Comparison of ENCODE assay signal across 13 mouse cellular contexts in genomic region chr4:23787417-23788204, GRCm38 (mm10).
DNase-seq lines count a peak whose midpoint lies in the region; ATAC-seq lines count a peak whose summit lies in the region.
"Had no signal": no experiment of that assay in that cellular context is flagged by ENCODE, and none has a peak within 500 bp of the region (broad histone marks: within the 10 kb centered on the region; RNA-seq: fewer than 3 reads in every experiment).

No protein-coding gene starts in this region.

- WGBS in embryonic facial prominence, embryonic 14.5 days, result 60% methylated on average over 4 of the region's 4 CpGs
- WGBS in hindbrain, embryonic 13.5 days, result 9% methylated on average over 4 of the region's 4 CpGs
- 11% methylated on average over 4 of the region's 4 CpGs for WGBS in midbrain, embryonic 16.5 days

- no peaks in the 10 kb centered on the region for H3K36me3 ChIP-seq in embryonic facial prominence, embryonic 14.5 days (ENCODE audit: control insufficient read depth, insufficient read depth, low read length)
- H3K36me3 ChIP-seq in hindbrain, embryonic 13.5 days, result no peaks in the 10 kb centered on the region
- no peaks in the 10 kb centered on the region for H3K36me3 ChIP-seq in midbrain, embryonic 16.5 days (ENCODE audit: control insufficient read depth, insufficient read depth, low read length)

- H3K9ac ChIP-seq in embryonic facial prominence, embryonic 14.5 days (ENCODE audit: low read depth, low read length), result no peak overlapping the region
- no peak overlapping the region for H3K9ac ChIP-seq in hindbrain, embryonic 13.5 days
- H3K9ac ChIP-seq in midbrain, embryonic 16.5 days (ENCODE audit: low read depth, low read length), result no peak overlapping the region
- H3K9ac ChIP-seq: lung, embryonic 14.5 days had no signal

- H3K27ac ChIP-seq in embryonic facial prominence, embryonic 14.5 days (replicated peaks; ENCODE audit: low read depth, low read length), result no peak overlapping the region
- H3K27ac ChIP-seq in hindbrain, embryonic 13.5 days, result 0 out of 2 replicates have a peak overlapping the region, but pooled peaks have one; percentile 3
- peak overlapping the region; percentile 42; the same call in 1 of the 2 replicates for H3K27ac ChIP-seq in midbrain, embryonic 16.5 days (ENCODE audit: low read length)

- peak; percentile 84; the same call in 1 of the 2 replicates for ATAC-seq in embryonic facial prominence, embryonic 14.5 days (ENCODE audit: low read depth)
- peak; percentile 95 for ATAC-seq in hindbrain, embryonic 13.5 days (ENCODE audit: low FRiP score)
- peak; percentile 98 for ATAC-seq in midbrain, embryonic 16.5 days
- ATAC-seq: activated CD4-positive, CD25-positive, alpha-beta regulatory T cell, adult 4 months had no signal

- H3K4me3 ChIP-seq in embryonic facial prominence, embryonic 14.5 days (ENCODE audit: low read depth, low read length), result no peak overlapping the region
- no peak overlapping the region for H3K4me3 ChIP-seq in hindbrain, embryonic 13.5 days
- H3K4me3 ChIP-seq in midbrain, embryonic 16.5 days (ENCODE audit: low read depth, low read length), result no peak overlapping the region

- H3K4me2 ChIP-seq in embryonic facial prominence, embryonic 14.5 days (ENCODE audit: low read depth, low read length), result no peak overlapping the region
- H3K4me2 ChIP-seq in hindbrain, embryonic 13.5 days, result no peak overlapping the region
- H3K4me2 ChIP-seq in midbrain, embryonic 16.5 days (ENCODE audit: low read length), result no peak overlapping the region
- H3K4me2 ChIP-seq: lung, embryonic 14.5 days had no signal

- no peaks in the 10 kb centered on the region for H3K9me3 ChIP-seq in embryonic facial prominence, embryonic 14.5 days (ENCODE audit: control insufficient read depth, low read length)
- no peaks in the 10 kb centered on the region for H3K9me3 ChIP-seq in hindbrain, embryonic 13.5 days
- no peaks in the 10 kb centered on the region for H3K9me3 ChIP-seq in midbrain, embryonic 16.5 days (replicated peaks; ENCODE audit: control insufficient read depth, low read length, poor library complexity, severe bottlenecking)

- peak; percentile 59 for DNase-seq in Muller cell, postnatal 12 days (ENCODE audit: inconsistent ontology term)
- DNase-seq in embryonic facial prominence, embryonic 14.5 days (ENCODE audit: low spot score), result peak; percentile 56
- no peak for DNase-seq in right cerebral cortex, postnatal 14 days
- DNase-seq in spleen, postnatal 4 days (ENCODE audit: low spot score in 2 of 2), result no peak
- no peak for DNase-seq in urinary bladder, postnatal 36 days (ENCODE audit: low spot score in 2 of 2)
- no peak for DNase-seq in gastrocnemius, adult 8-10 months (ENCODE audit: low spot score in 2 of 2)
- DNase-seq: cerebellum, postnatal 36 days; heart, adult 18-20 months; lung, embryonic 14.5 days; thymus, adult 18-20 months had no signal

- no peaks in the 10 kb centered on the region for H3K4me1 ChIP-seq in embryonic facial prominence, embryonic 14.5 days (ENCODE audit: control insufficient read depth, insufficient read depth, low read length)
- peaks cover 5% of the 10 kb centered on the region; the same call in 1 of the 2 replicates for H3K4me1 ChIP-seq in hindbrain, embryonic 13.5 days (replicated peaks)
- H3K4me1 ChIP-seq in midbrain, embryonic 16.5 days (ENCODE audit: control insufficient read depth, insufficient read depth, low read length), result 0 out of 2 replicates have a peak, but pooled peaks cover 3% of the 10 kb centered on the region

- H3K27me3 ChIP-seq in embryonic facial prominence, embryonic 14.5 days (replicated peaks; ENCODE audit: control insufficient read depth, insufficient read depth, low read length), result no peaks in the 10 kb centered on the region
- no peaks in the 10 kb centered on the region for H3K27me3 ChIP-seq in hindbrain, embryonic 13.5 days
- H3K27me3 ChIP-seq in midbrain, embryonic 16.5 days (ENCODE audit: control insufficient read depth, insufficient read depth, low read depth, low read length), result no peaks in the 10 kb centered on the region

Comparison
In these comparisons a context has a peak if more than half of its experiments do, and no peak if none do; other contexts are left out.
1. DNase-seq: peak in Muller cell, postnatal 12 days (single experiment) and embryonic facial prominence, embryonic 14.5 days (single experiment); none in right cerebral cortex, postnatal 14 days (single experiment), spleen, postnatal 4 days (0 of 2), urinary bladder, postnatal 36 days (0 of 2) and gastrocnemius, adult 8-10 months (0 of 2).
2. Peak in every context shown above with its lines, with median percentiles within 50 percentile points of each other: ATAC-seq.